Mouse (Mus musculus): ENCODE results near the gene Tectb. TPM values are rescaled to one million over a fixed set of nuclear protein-coding genes. Genes with fewer than 3 reads are reported as not detected.

Tectb gene
- polyA plus RNA-seq, 1 experiment = not detected

GRCm38 (mm10) chr19:55213617-55214340, 33.2 kb downstream of the Tectb start:
- no peak overlapping the region for H3K27ac ChIP-seq (ENCODE audit: insufficient read depth, low read length)
- WGBS = 86% methylated on average over 12 of the region's 12 CpGs
- DNase-seq (ENCODE audit: low read depth in 1 of 2, low spot score in 2 of 2) = no peak
- H3K4me1 ChIP-seq (ENCODE audit: control insufficient read depth, insufficient read depth, insufficient read length) = no peaks in the 10 kb centered on the region
- no peak for TF ChIP-seq CTCF (IDR thresholded peaks at IDR 0.05; ENCODE audit: extremely low read depth, insufficient read depth, insufficient read length, insufficient replicate concordance)
- no peak for TF ChIP-seq POLR2A (IDR thresholded peaks at IDR 0.05; ENCODE audit: low read depth, low read length)
- H3K27me3 ChIP-seq (ENCODE audit: control insufficient read depth, insufficient read depth, low read length) = no peaks in the 10 kb centered on the region; the same call in 1 of the 2 replicates
- no peak overlapping the region for H3K4me3 ChIP-seq (ENCODE audit: extremely low read depth, insufficient read depth, insufficient read length)
- no peaks in the 10 kb centered on the region for H3K36me3 ChIP-seq (ENCODE audit: control insufficient read depth, insufficient read depth, low read length)

- no peaks in the 10 kb centered on the region for H3K4me1 ChIP-seq (ENCODE audit: control insufficient read depth, insufficient read depth, insufficient read length)
- WGBS = 97% methylated on average over 4 of the region's 4 CpGs
- TF ChIP-seq POLR2A (IDR thresholded peaks at IDR 0.05; ENCODE audit: low read depth, low read length) (no peak), CTCF (IDR thresholded peaks at IDR 0.05; ENCODE audit: extremely low read depth, insufficient read depth, insufficient read length, insufficient replicate concordance) (no peak)
- no peaks in the 10 kb centered on the region for H3K27me3 ChIP-seq (ENCODE audit: control insufficient read depth, insufficient read depth, low read length)
- H3K4me3 ChIP-seq (ENCODE audit: extremely low read depth, insufficient read depth, insufficient read length) = no peak overlapping the region
- DNase-seq (ENCODE audit: low read depth in 1 of 2, low spot score in 2 of 2) = no peak
- H3K27ac ChIP-seq (ENCODE audit: insufficient read depth, low read length) = no peak overlapping the region
- no peaks in the 10 kb centered on the region for H3K36me3 ChIP-seq (ENCODE audit: control insufficient read depth, insufficient read depth, low read length)
These were observed 36.3 kb downstream of the Tectb start for GRCm38 (mm10) chr19:55216876-55217275.

- no peak overlapping the region for H3K27ac ChIP-seq (ENCODE audit: insufficient read depth, low read length)
These were observed 36.8 kb downstream of the Tectb start for GRCm38 (mm10) chr19:55217365-55217764.

GRCm38 (mm10) chr19:55218192-55218739, 37.7 kb downstream of the Tectb start:
- H3K27me3 ChIP-seq (ENCODE audit: control insufficient read depth, insufficient read depth, low read length) = no peaks in the 10 kb centered on the region
- no peaks in the 10 kb centered on the region for H3K4me1 ChIP-seq (ENCODE audit: control insufficient read depth, insufficient read depth, insufficient read length)
- WGBS = 5% methylated on average over 20 of the region's 20 CpGs
- peak; percentile 41 to 64 for DNase-seq (ENCODE audit: low read depth in 1 of 2, low spot score in 2 of 2)
- no peak overlapping the region for H3K27ac ChIP-seq (ENCODE audit: insufficient read depth, low read length)
- TF ChIP-seq POLR2A (IDR thresholded peaks at IDR 0.05; ENCODE audit: low read depth, low read length) (no peak), CTCF (IDR thresholded peaks at IDR 0.05; ENCODE audit: extremely low read depth, insufficient read depth, insufficient read length, insufficient replicate concordance) (peak; percentile 72; the same call in 1 of the 2 replicates)
- peak overlapping the region; percentile 46 for H3K4me3 ChIP-seq (ENCODE audit: extremely low read depth, insufficient read depth, insufficient read length)
- no peaks in the 10 kb centered on the region for H3K36me3 ChIP-seq (ENCODE audit: control insufficient read depth, insufficient read depth, low read length)

More at GRCm38 (mm10) chr19:55217365-55217764, 36.8 kb downstream of the Tectb start:
- H3K36me3 ChIP-seq (ENCODE audit: control insufficient read depth, insufficient read depth, low read length) = no peaks in the 10 kb centered on the region
- no peak for DNase-seq (ENCODE audit: low read depth in 1 of 2, low spot score in 2 of 2)
- no peak for TF ChIP-seq POLR2A (IDR thresholded peaks at IDR 0.05; ENCODE audit: low read depth, low read length)
- TF ChIP-seq CTCF (IDR thresholded peaks at IDR 0.05; ENCODE audit: extremely low read depth, insufficient read depth, insufficient read length, insufficient replicate concordance) = no peak
- WGBS = 87% methylated on average over 9 of the region's 9 CpGs
- no peak overlapping the region for H3K4me3 ChIP-seq (ENCODE audit: extremely low read depth, insufficient read depth, insufficient read length)
- H3K27me3 ChIP-seq (ENCODE audit: control insufficient read depth, insufficient read depth, low read length) = no peaks in the 10 kb centered on the region
- no peaks in the 10 kb centered on the region for H3K4me1 ChIP-seq (ENCODE audit: control insufficient read depth, insufficient read depth, insufficient read length)

GRCm38 (mm10) chr19:55218741-55219221, 38.2 kb downstream of the Tectb start:
- TF ChIP-seq CTCF (IDR thresholded peaks at IDR 0.05; ENCODE audit: extremely low read depth, insufficient read depth, insufficient read length, insufficient replicate concordance) = no peak
- no peak for TF ChIP-seq POLR2A (IDR thresholded peaks at IDR 0.05; ENCODE audit: low read depth, low read length)
- no peak for DNase-seq (ENCODE audit: low read depth in 1 of 2, low spot score in 2 of 2)
- WGBS = 36% methylated on average over 12 of the region's 12 CpGs
- no peaks in the 10 kb centered on the region for H3K4me1 ChIP-seq (ENCODE audit: control insufficient read depth, insufficient read depth, insufficient read length)
- H3K4me3 ChIP-seq (ENCODE audit: extremely low read depth, insufficient read depth, insufficient read length) = no peak overlapping the region
- H3K36me3 ChIP-seq (ENCODE audit: control insufficient read depth, insufficient read depth, low read length) = no peaks in the 10 kb centered on the region
- no peaks in the 10 kb centered on the region for H3K27me3 ChIP-seq (ENCODE audit: control insufficient read depth, insufficient read depth, low read length)
- H3K27ac ChIP-seq (ENCODE audit: insufficient read depth, low read length) = no peak overlapping the region

GRCm38 (mm10) chr19:55219359-55219758, 38.8 kb downstream of the Tectb start:
- WGBS = 69% methylated on average over 8 of the region's 8 CpGs
- Histone ChIP-seq H3K27ac (ENCODE audit: insufficient read depth, low read length) (no peak overlapping the region), H3K4me1 (ENCODE audit: control insufficient read depth, insufficient read depth, insufficient read length) (no peaks in the 10 kb centered on the region), H3K36me3 (ENCODE audit: control insufficient read depth, insufficient read depth, low read length) (no peaks in the 10 kb centered on the region), H3K27me3 (ENCODE audit: control insufficient read depth, insufficient read depth, low read length) (no peaks in the 10 kb centered on the region), H3K4me3 (ENCODE audit: extremely low read depth, insufficient read depth, insufficient read length) (no peak overlapping the region)
- DNase-seq (ENCODE audit: low read depth in 1 of 2, low spot score in 2 of 2) = no peak
- TF ChIP-seq POLR2A (IDR thresholded peaks at IDR 0.05; ENCODE audit: low read depth, low read length) (no peak), CTCF (IDR thresholded peaks at IDR 0.05; ENCODE audit: extremely low read depth, insufficient read depth, insufficient read length, insufficient replicate concordance) (no peak)

DNA sequence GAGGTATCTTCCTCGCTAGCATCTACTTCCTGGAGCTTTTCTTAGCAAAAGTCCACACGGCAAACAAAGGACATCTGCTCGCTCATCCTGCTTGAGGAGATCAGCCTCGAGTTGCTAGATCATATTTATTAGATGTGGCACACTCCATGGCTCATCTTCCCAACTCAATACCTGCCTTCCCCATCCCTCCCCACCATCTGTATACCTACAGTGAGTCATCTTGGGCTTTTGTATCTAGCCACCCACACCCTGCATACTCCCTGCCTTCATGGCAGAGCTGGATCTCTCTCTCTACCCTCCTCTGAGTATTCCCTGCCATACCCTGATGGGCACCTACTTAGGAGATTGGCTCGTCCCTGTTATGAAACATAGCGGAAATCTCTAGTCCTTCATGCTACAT, 40.7 kb downstream of the Tectb start:
- H3K27ac ChIP-seq (ENCODE audit: insufficient read depth, low read length) = no peak overlapping the region
- H3K4me1 ChIP-seq (ENCODE audit: control insufficient read depth, insufficient read depth, insufficient read length) = no peaks in the 10 kb centered on the region
- no peaks in the 10 kb centered on the region for H3K36me3 ChIP-seq (ENCODE audit: control insufficient read depth, insufficient read depth, low read length)
- no peak for DNase-seq (ENCODE audit: low read depth in 1 of 2, low spot score in 2 of 2)
- no peak overlapping the region for H3K4me3 ChIP-seq (ENCODE audit: extremely low read depth, insufficient read depth, insufficient read length)
- TF ChIP-seq POLR2A (IDR thresholded peaks at IDR 0.05; ENCODE audit: low read depth, low read length) = no peak
- no peak for TF ChIP-seq CTCF (IDR thresholded peaks at IDR 0.05; ENCODE audit: extremely low read depth, insufficient read depth, insufficient read length, insufficient replicate concordance)
- H3K27me3 ChIP-seq (ENCODE audit: control insufficient read depth, insufficient read depth, low read length) = no peaks in the 10 kb centered on the region
- 76% methylated on average over 6 of the region's 6 CpGs for WGBS

Data from spleen, adult 2 months (tissue).